17 mouse cellular contexts compared by ENCODE assay signal in genomic region chr19:27110437-27110836, GRCm38 (mm10).
"Had no signal": no experiment of that assay in that cellular context is flagged by ENCODE, and none has a peak within 500 bp of the region (broad histone marks: within the 10 kb centered on the region; RNA-seq: fewer than 3 reads in every experiment).

No protein-coding gene starts in this region.

- H3K4me3 ChIP-seq: midbrain, embryonic 13.5 days; midbrain, embryonic 15.5 days; neural tube, embryonic 12.5 days had no signal

- ATAC-seq: midbrain, embryonic 13.5 days; midbrain, embryonic 15.5 days had no signal

- H3K27ac ChIP-seq: midbrain, embryonic 13.5 days; midbrain, embryonic 15.5 days; neural tube, embryonic 12.5 days had no signal

- DNase-seq: lung, adult 18-20 months; lung, embryonic 14.5 days; lung, postnatal 10 days; lung, postnatal 4 days; retina, postnatal 1 day; right cerebral cortex, adult 18-20 months; right cerebral cortex, postnatal 25 days; right cerebral cortex, postnatal 4 days; spleen, adult 18-20 months; thymus, adult 18-20 months; thymus, postnatal 14 days; thymus, postnatal 36 days had no signal

- H3K4me2 ChIP-seq: lung, embryonic 14.5 days; midbrain, embryonic 11.5 days; midbrain, embryonic 13.5 days; midbrain, embryonic 15.5 days; neural tube, embryonic 12.5 days had no signal

- H3K4me1 ChIP-seq: midbrain, embryonic 13.5 days; midbrain, embryonic 15.5 days; neural tube, embryonic 12.5 days had no signal

- H3K36me3 ChIP-seq: midbrain, embryonic 13.5 days; midbrain, embryonic 15.5 days; neural tube, embryonic 12.5 days had no signal

- H3K9ac ChIP-seq: lung, embryonic 14.5 days; midbrain, embryonic 13.5 days; midbrain, embryonic 15.5 days; neural tube, embryonic 12.5 days had no signal

- H3K9me3 ChIP-seq: megakaryocyte, embryonic 14.5 days; midbrain, embryonic 13.5 days; midbrain, embryonic 15.5 days; neural tube, embryonic 12.5 days had no signal

- H3K27me3 ChIP-seq: megakaryocyte, embryonic 14.5 days; midbrain, embryonic 13.5 days; midbrain, embryonic 15.5 days; neural tube, embryonic 12.5 days had no signal
